Mouse (Mus musculus) hindbrain, postnatal 0 days (tissue): ENCODE measurements around the gene Tprgl. TPM values are rescaled to one million over a fixed set of nuclear protein-coding genes. Genes with fewer than 3 reads are reported as not detected.

Source experiments
- ATAC-seq: fragments of 200-750 bp; cut with Nextera tagmentation; 2 replicates; pipeline ENCODE4 v1.8.0; 2017; ENCODE audit warnings: mild to moderate bottlenecking, moderate TSS enrichment, moderate library complexity
- DNase-seq: peaks from one replicate; pipeline ENCODE4 v3.0.0-alpha.2; 2015; ENCODE audit warnings: low spot score
- H3K27ac ChIP-seq: fragments of 300-500 bp; sonication (generic); 2 replicates; pipeline ENCODE4 v1.5.1; 2014; ENCODE audit warnings: mild to moderate bottlenecking
- H3K27me3 ChIP-seq: fragments of 300-500 bp; sonication (generic); 2 replicates; pipeline ENCODE4 v1.6.1; 2014; ENCODE audit warnings: low read length, mixed read lengths; ENCODE audit not compliant: insufficient read depth
- H3K36me3 ChIP-seq: fragments of 300-500 bp; sonication (generic); 2 replicates; pipeline ENCODE4 v1.6.1; 2014; ENCODE audit warnings: low read length, mixed read lengths; ENCODE audit not compliant: insufficient read depth
- H3K4me1 ChIP-seq: fragments of 300-500 bp; sonication (generic); 2 replicates; pipeline ENCODE4 v1.6.1; 2014; ENCODE audit warnings: antibody characterized with exemption, low read length, mixed read lengths; ENCODE audit not compliant: insufficient read depth
- H3K4me2 ChIP-seq: fragments of 300-500 bp; sonication (generic); 2 replicates; pipeline ENCODE4 v1.6.1; 2014; ENCODE audit warnings: low read depth, mild to moderate bottlenecking, low read length, moderate library complexity, mixed read lengths
- H3K4me3 ChIP-seq: fragments of 300-500 bp; sonication (generic); 2 replicates; pipeline ENCODE4 v1.5.1; 2014; ENCODE audit warnings: low read length
- H3K9ac ChIP-seq: fragments of 300-500 bp; sonication (generic); replicated peaks from 2 replicates; pipeline ENCODE4 v1.6.1; 2014; ENCODE audit warnings: mild to moderate bottlenecking, low read length, moderate library complexity, mixed read lengths
- H3K9me3 ChIP-seq: fragments of 300-500 bp; sonication (generic); 2 replicates; pipeline ENCODE4 v1.6.1; 2016; ENCODE audit warnings: low read length, mixed read lengths
- CTCF ChIP-seq: IDR thresholded peaks from 2 replicates; pipeline ENCODE4 v1.5.1; 2016; ENCODE audit warnings: antibody characterized with exemption, control low read depth, low read depth
- WGBS: fragments of 180-500 bp; shearing (Covaris S2); extraction: QIAGEN DNeasy Blood & Tissue Kit; methylation state at CpG from one replicate; pipeline ENCODE4 v1.1.7; 2014; 5-methylcytosine and 5-hydroxymethylcytosine counted together
- polyA plus RNA-seq: library from polyadenylated mRNA; unstranded; fragments of >200 nt; fragmentation: Nextera tagmentation; extraction: Ambion mirVana; gene quantifications from 2 replicates; pipeline ENCODE4 v1.2.1, GENCODE M21; 2015
- total RNA-seq: library from RNA; depleted of rRNA; stranded (reverse); fragments of >200 nt; gene quantifications from 2 replicates; pipeline ENCODE4 v1.2.3, GENCODE M21; 2014

Tprgl gene
- total and polyA plus RNA-seq, 2 experiments from 2014 or later: 212 to 239 TPM

DNA sequence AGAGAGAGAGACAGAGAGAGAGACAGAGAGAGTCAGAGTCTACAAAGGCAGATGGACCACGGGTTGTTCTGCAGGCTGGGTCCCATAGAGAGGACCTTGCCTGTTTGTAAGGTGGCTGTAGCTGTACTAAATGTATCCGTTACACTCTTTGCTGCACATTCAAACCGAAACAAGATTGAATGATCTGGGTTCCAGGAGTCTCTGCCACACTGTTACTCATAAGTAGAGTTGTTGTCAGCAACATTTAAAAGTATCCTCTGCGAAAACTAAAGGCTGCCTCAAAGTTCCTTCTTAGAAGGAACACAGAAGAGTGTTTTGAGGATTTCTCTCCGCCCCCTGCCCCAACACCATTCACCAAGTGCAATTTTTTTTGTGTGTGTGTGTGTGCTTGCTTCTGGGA is 23.3 kb downstream of the Tprgl start:
- Histone ChIP-seq H3K27ac (no peak overlapping the region), H3K9me3 (no peaks in the 10 kb centered on the region), H3K4me1 (0 out of 2 replicates have a peak, but pooled peaks cover 13% of the 10 kb centered on the region), H3K36me3 (no peaks in the 10 kb centered on the region), H3K9ac (no peak overlapping the region), H3K27me3 (peaks cover 51% of the 10 kb centered on the region), H3K4me3 (no peak overlapping the region), H3K4me2 (no peak overlapping the region)
- DNase-seq (no peak), ATAC-seq (no peak)
- TF ChIP-seq CTCF: no peak
- WGBS: 62% methylated on average over 5 of the region's 5 CpGs

DNA sequence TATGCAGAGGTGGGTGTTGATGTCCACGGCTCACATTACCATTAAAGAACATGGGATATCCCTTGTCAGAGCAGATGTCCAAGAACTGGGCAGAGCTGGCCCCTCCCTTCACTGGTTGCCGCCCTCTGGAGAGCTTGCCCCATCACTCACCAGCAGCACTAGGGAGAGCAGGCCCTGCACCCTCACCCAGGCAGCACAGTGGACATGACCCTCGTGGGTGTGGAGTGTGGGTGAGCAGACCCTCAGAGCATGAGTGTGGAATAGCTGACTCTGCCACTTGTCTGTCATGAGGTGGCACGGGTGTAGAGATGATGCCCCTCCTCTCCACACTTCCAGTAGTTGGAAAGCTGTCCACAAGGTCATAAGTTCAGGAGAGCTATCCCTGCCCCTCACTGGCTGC is 25.7 kb downstream of the Tprgl start:
- Histone ChIP-seq H3K4me1 (0 out of 2 replicates have a peak, but pooled peaks cover 1% of the 10 kb centered on the region), H3K9me3 (no peaks in the 10 kb centered on the region), H3K9ac (no peak overlapping the region), H3K4me2 (no peak overlapping the region), H3K4me3 (no peak overlapping the region), H3K36me3 (no peaks in the 10 kb centered on the region), H3K27ac (no peak overlapping the region), H3K27me3 (peaks cover 36% of the 10 kb centered on the region)
- ATAC-seq (no peak), DNase-seq (no peak)
- 64% methylated on average over 4 of the region's 4 CpGs for WGBS
- TF ChIP-seq CTCF: no peak

DNA sequence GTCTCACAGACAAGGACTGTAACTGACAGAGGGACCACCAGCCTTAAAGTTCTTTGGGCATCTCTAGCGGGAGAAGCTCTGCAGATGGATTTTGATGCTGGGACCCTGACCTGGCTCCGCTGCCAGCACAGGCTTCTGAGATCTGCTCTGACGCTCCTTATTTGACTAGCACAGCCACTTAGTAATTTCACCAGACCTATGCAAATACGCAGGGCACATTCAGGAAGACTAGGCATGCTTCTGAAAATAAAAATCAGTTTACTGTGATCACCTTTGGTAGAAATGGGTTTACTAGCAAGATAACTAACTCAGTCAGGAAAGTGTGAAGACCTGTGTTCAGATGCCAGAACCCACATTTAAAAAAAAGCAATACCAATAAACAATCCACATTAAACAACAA is 28.6 kb downstream of the Tprgl start:
- TF ChIP-seq CTCF: no peak
- Histone ChIP-seq H3K4me3 (no peak overlapping the region), H3K9ac (no peak overlapping the region), H3K4me2 (no peak overlapping the region), H3K4me1 (no peaks in the 10 kb centered on the region), H3K27ac (no peak overlapping the region), H3K27me3 (peaks cover 16% of the 10 kb centered on the region; the same call in 1 of the 2 replicates), H3K36me3 (no peaks in the 10 kb centered on the region), H3K9me3 (no peaks in the 10 kb centered on the region)
- WGBS: 78% methylated on average over 4 of the region's 4 CpGs
- DNase-seq: no peak
- no peak for ATAC-seq

DNA sequence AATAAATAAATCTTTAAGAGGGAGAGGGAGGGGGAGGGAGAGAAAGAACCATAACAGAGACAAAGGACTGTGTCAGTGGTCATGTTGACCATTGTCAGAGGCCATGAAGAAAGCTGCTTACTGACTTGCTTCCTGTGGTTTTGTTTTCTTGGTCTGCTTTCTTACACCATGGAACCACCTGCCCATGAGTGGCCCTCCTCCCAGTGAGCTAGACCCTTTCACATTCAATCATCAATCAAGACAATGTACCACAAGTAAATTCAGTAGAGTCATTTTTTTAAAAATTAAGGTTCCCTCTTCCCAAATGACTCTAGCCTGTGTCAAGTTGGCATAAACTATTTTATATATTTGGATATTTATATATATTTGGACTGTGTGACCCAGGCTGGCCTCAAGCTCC is 30.5 kb downstream of the Tprgl start:
- no peak for ATAC-seq
- H3K27ac ChIP-seq: no peak overlapping the region
- DNase-seq: no peak
- no peak overlapping the region for H3K9ac ChIP-seq
- H3K9me3 ChIP-seq: no peaks in the 10 kb centered on the region
- no peak overlapping the region for H3K4me2 ChIP-seq
- H3K4me1 ChIP-seq: no peaks in the 10 kb centered on the region
- TF ChIP-seq CTCF: no peak
- H3K4me3 ChIP-seq: no peak overlapping the region
- no peaks in the 10 kb centered on the region for H3K36me3 ChIP-seq
- H3K27me3 ChIP-seq: 0 out of 2 replicates have a peak, but pooled peaks cover 5% of the 10 kb centered on the region

DNA sequence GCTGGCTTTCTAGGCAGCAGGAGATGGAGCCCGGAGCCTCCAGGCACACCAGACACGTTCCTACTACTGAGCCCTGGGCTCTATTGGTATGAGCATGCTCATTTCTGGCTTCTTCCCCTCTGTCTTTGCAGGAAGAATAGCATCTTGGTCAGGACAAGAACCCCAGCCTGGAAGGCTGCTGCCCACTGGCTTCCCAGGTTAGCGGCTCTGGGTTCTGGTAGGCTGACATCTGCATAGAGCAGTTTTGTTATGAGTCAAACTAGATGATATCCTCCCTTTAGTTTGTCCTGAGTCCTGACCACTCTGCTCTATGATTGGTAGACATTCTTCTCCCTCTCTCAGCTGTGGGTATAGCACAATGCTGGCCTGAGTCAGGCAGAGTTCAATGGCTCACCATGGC is 33.2 kb downstream of the Tprgl start:
- H3K4me3 ChIP-seq: no peak overlapping the region
- no peak for ATAC-seq

DNA sequence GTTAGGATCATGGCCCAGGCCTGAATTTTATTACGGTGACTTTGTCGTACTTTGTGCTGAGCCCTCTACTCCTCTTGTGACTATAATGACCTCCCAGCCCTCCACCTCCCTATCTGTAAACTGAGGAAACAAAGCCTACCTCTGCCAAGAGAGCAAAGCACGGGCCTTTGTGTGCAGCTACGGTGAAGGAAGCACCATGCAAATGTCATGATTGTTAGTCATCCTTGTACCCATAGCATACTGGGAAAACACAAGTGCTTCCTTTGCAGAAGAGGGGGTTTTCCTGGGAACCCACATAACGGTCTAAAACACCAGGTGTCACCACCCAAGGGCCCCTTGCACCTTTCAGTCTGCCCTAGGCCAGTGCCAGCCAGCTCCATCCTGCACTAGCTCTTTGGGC is 35.3 kb downstream of the Tprgl start:
- no peak for TF ChIP-seq CTCF
- Histone ChIP-seq H3K4me2 (no peak overlapping the region), H3K9ac (no peak overlapping the region), H3K27ac (no peak overlapping the region), H3K9me3 (no peaks in the 10 kb centered on the region), H3K36me3 (no peaks in the 10 kb centered on the region), H3K4me1 (no peaks in the 10 kb centered on the region), H3K27me3 (0 out of 2 replicates have a peak, but pooled peaks cover 5% of the 10 kb centered on the region), H3K4me3 (no peak overlapping the region)
- ATAC-seq: no peak
- DNase-seq: no peak
- 66% methylated on average over 5 of the region's 5 CpGs for WGBS

More for the DNA sequence above, 33.2 kb downstream of the Tprgl start:
- WGBS: 76% methylated on average over 3 of the region's 3 CpGs
- Histone ChIP-seq H3K36me3 (no peaks in the 10 kb centered on the region), H3K4me2 (no peak overlapping the region), H3K9me3 (no peaks in the 10 kb centered on the region), H3K27ac (no peak overlapping the region), H3K27me3 (0 out of 2 replicates have a peak, but pooled peaks cover 5% of the 10 kb centered on the region), H3K9ac (no peak overlapping the region), H3K4me1 (no peaks in the 10 kb centered on the region)
- no peak for DNase-seq
- no peak for TF ChIP-seq CTCF

DNA sequence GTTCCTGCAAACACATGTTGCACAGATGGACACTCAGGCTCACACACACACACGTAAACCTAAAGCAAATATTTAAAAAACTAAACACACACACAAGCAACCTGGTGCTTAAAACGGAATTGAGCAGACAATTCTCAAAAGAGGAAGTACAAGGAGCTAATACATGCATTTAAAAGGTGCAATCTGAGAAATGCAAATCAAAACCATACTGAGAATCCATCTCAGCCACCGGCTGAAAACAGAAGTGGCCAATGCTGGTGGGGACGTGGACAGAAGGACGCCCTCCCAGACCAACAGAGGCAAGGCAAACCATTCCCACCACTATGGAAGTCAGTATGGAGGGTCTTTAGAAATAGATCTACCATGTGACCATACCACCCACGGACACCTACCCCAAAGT is 36.9 kb downstream of the Tprgl start:
- Histone ChIP-seq H3K9me3 (no peaks in the 10 kb centered on the region), H3K36me3 (no peaks in the 10 kb centered on the region), H3K27ac (no peak overlapping the region), H3K9ac (no peak overlapping the region), H3K27me3 (no peaks in the 10 kb centered on the region), H3K4me3 (no peak overlapping the region), H3K4me1 (no peaks in the 10 kb centered on the region), H3K4me2 (no peak overlapping the region)
- TF ChIP-seq CTCF: no peak
- DNase-seq: no peak
- ATAC-seq: no peak
- 77% methylated on average over 6 of the region's 6 CpGs for WGBS
